Mouse (Mus musculus) duodenum, adult 2 months (tissue): ENCODE results near the gene Actr6. TPM values are rescaled to one million over a fixed set of nuclear protein-coding genes. Genes with fewer than 3 reads are reported as not detected.

Source experiments
- polyA plus RNA-seq: library from polyadenylated mRNA; depleted of rRNA; stranded (reverse); fragments of >200 nt; gene quantifications from 2 replicates; pipeline ENCODE4 v1.2.3, GENCODE M21; 2012; ENCODE audit warnings: low replicate concordance; rRNA removed

Actr6 gene
- not detected in 2 replicates for polyA plus RNA-seq

DNA sequence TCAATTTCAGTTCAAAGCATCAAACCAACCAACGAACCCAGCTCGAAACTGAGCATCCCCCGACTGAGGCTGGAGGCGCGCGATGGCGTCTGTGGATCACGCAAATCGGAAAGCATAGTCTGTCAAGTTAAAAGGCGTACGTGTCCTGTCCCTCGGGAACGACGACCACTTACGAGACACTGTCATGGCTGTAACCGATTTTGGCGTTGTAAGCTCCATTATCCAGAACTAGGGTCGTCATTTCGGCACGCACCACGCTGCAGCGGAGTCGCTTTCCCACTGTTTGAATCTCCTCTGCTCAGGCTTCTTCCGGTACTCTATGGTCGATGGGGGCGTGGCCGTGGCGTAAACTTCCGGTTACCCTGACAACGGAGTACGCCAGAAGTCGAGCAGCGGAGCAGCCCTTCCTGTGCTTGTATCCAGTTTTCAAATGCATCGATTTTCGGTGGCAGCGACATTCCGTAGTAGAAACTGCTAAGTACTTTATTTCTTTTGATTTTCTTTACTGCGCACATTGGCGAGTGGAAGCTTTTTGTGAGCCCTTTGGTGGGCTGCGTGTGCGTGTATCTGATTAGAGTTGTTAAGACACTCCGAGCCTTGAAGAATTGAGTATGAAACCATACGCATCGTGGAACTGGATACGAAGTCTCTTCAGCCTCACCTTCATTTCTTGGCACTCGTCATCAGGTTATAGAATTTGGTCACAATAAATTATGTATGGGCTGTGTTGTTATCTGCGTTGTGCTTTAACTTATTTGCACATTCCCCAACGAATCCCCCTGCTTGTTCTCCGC lies at the start of gene Actr6:
Actr6 (minus strand) TSS at position 295 of the 794 bp plus-strand sequence.

DNA sequence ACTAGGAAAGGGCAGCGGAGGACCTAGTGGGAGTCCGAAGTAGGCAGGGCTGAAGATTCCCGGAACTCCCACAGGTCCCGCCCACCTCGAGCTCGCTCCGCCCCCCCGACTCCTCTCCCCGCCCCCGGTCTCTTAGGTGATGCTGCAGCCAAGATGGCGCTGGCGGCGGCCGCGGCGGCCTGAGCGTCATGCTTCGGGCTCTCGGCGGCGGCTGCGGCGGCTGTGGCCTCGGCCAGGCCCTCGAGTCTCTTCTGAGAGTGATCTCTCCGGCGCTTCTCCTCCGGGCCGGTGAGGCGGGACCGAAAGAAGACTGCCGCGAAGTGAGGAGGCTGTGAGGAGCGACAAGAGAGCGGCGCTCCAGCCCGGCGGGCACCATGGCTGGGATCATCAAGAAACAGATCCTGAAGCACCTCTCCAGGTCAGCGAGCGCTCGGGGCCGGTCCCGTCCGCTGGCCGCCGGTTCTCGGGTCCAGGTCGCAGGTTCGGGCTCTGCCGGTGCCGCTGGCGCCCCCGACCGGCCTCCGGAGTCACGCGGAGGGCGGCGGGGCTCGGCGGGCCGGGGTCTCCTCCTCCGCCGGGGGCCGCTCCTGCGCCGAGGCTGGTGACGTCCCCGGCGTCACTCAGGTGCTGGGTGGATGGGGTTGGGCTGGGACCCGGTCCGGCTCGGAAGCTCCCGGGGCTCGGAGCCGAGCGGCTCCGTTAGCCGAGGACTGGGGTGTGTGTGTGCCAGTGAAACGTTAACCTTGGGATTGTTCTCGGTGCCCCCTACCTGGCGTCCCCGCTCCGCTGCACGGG lies 13.0 kb upstream of the Actr6 start, which contains the start of gene Uhrf1bp1l:
Uhrf1bp1l (plus strand) TSS at position 121 of the 795 bp plus-strand sequence.

GRCm38 (mm10) chr10:89686139-89686808 lies 45.8 kb downstream of the Actr6 start, which contains the start of gene Scyl2:
Scyl2 (minus strand) TSS chr10:89686285.

Other genes starting within 250 kb of the Actr6 start
- 8.1 and 13.0 TPM in 2 replicates for gene Nr1h4, start 198.7 kb downstream of the Actr6 start, polyA plus RNA-seq
- gene Slc17a8, start 111.0 kb downstream of the Actr6 start, polyA plus RNA-seq = not detected in 2 replicates
- 7.1 and 7.4 TPM in 2 replicates for gene Scyl2, start 46.0 kb downstream of the Actr6 start, polyA plus RNA-seq
- 3.0 and 5.1 TPM in 2 replicates for gene Uhrf1bp1l, start 12.7 kb upstream of the Actr6 start, polyA plus RNA-seq
- gene Anks1b, start 141.2 kb upstream of the Actr6 start, polyA plus RNA-seq = 0.16 TPM in 1 of 2 replicates, not detected in the other